Mouse (Mus musculus): ENCODE results near the gene Sh2d2a. TPM values are rescaled to one million over a fixed set of nuclear protein-coding genes. Genes with fewer than 3 reads are reported as not detected.
"Not testable (repeated sequence)": the region's sequence is repeated elsewhere in the genome, so short reads cannot be mapped to it uniquely, and the experiment has no call there.

Gene Sh2d2a
- total and polyA plus RNA-seq, 2 experiments from 2014 or later: not detected

GRCm38 (mm10) chr3:87812873-87813272, 33.7 kb upstream of the Sh2d2a start:
- H3K9ac ChIP-seq (replicated peaks; ENCODE audit: low read length): no peak overlapping the region; the same call in 1 of the 2 replicates
- H3K36me3 ChIP-seq (ENCODE audit: insufficient read depth, low read length): no peaks in the 10 kb centered on the region
- DNase-seq (ENCODE audit: low spot score): no peak
- H3K4me1 ChIP-seq (ENCODE audit: insufficient read depth, low read length): 0 out of 2 replicates have a peak, but pooled peaks cover 10% of the 10 kb centered on the region
- no peak for ATAC-seq
- H3K9me3 ChIP-seq (ENCODE audit: low read length): no peaks in the 10 kb centered on the region
- H3K4me3 ChIP-seq (ENCODE audit: low read length): no peak overlapping the region
- TF ChIP-seq CTCF (IDR thresholded peaks at IDR 0.05; ENCODE audit: low read depth): no peak
- peaks cover 29% of the 10 kb centered on the region for H3K27me3 ChIP-seq (ENCODE audit: insufficient read depth, low read length)
- 56% methylated on average over 10 of the region's 10 CpGs for WGBS
- H3K4me2 ChIP-seq (ENCODE audit: low read depth, low read length): no peak overlapping the region
- H3K27ac ChIP-seq: no peak overlapping the region

GRCm38 (mm10) chr3:87816166-87816565, 30.4 kb upstream of the Sh2d2a start:
- peaks cover 4% of the 10 kb centered on the region; the same call in 1 of the 2 replicates for H3K27me3 ChIP-seq (ENCODE audit: insufficient read depth, low read length)
- no peaks in the 10 kb centered on the region for H3K9me3 ChIP-seq (ENCODE audit: low read length)
- H3K27ac ChIP-seq: no peak overlapping the region
- peak; percentile 32; the same call in 1 of the 2 replicates for ATAC-seq
- TF ChIP-seq CTCF (IDR thresholded peaks at IDR 0.05; ENCODE audit: low read depth): no peak
- no peak overlapping the region for H3K4me3 ChIP-seq (ENCODE audit: low read length)
- H3K36me3 ChIP-seq (ENCODE audit: insufficient read depth, low read length): no peaks in the 10 kb centered on the region
- DNase-seq (ENCODE audit: low spot score): no peak
- WGBS: 59% methylated on average over 6 of the region's 6 CpGs
- H3K9ac ChIP-seq (replicated peaks; ENCODE audit: low read length): no peak overlapping the region
- H3K4me2 ChIP-seq (ENCODE audit: low read depth, low read length): no peak overlapping the region
- H3K4me1 ChIP-seq (ENCODE audit: insufficient read depth, low read length): 0 out of 2 replicates have a peak, but pooled peaks cover 6% of the 10 kb centered on the region

- H3K27ac ChIP-seq: no peak overlapping the region
- H3K4me1 ChIP-seq (ENCODE audit: insufficient read depth, low read length): 0 out of 2 replicates have a peak, but pooled peaks cover 6% of the 10 kb centered on the region
- DNase-seq (ENCODE audit: low spot score): peak; percentile 88
- 0 out of 2 replicates have a peak, but pooled peaks cover 4% of the 10 kb centered on the region for H3K27me3 ChIP-seq (ENCODE audit: insufficient read depth, low read length)
- no peaks in the 10 kb centered on the region for H3K9me3 ChIP-seq (ENCODE audit: low read length)
- peak; percentile 89 for TF ChIP-seq CTCF (IDR thresholded peaks at IDR 0.05; ENCODE audit: low read depth)
- WGBS: 4% methylated on average over 12 of the region's 12 CpGs
- no peak overlapping the region for H3K4me2 ChIP-seq (ENCODE audit: low read depth, low read length)
- no peaks in the 10 kb centered on the region for H3K36me3 ChIP-seq (ENCODE audit: insufficient read depth, low read length)
- no peak overlapping the region for H3K9ac ChIP-seq (replicated peaks; ENCODE audit: low read length)
- ATAC-seq: peak; percentile 39
- H3K4me3 ChIP-seq (ENCODE audit: low read length): no peak overlapping the region
These were observed 29.9 kb upstream of the Sh2d2a start for GRCm38 (mm10) chr3:87816646-87817093.

- DNase-seq (ENCODE audit: low spot score) (no peak), ATAC-seq (no peak)
- no peak overlapping the region for H3K4me3 ChIP-seq (ENCODE audit: low read length)
- no peak overlapping the region for H3K27ac ChIP-seq
- no peaks in the 10 kb centered on the region for H3K9me3 ChIP-seq (ENCODE audit: low read length)
- 0 out of 2 replicates have a peak, but pooled peaks cover 6% of the 10 kb centered on the region for H3K4me1 ChIP-seq (ENCODE audit: insufficient read depth, low read length)
- H3K36me3 ChIP-seq (ENCODE audit: insufficient read depth, low read length): no peaks in the 10 kb centered on the region
- H3K27me3 ChIP-seq (ENCODE audit: insufficient read depth, low read length): 0 out of 2 replicates have a peak, but pooled peaks cover 4% of the 10 kb centered on the region
- H3K9ac ChIP-seq (replicated peaks; ENCODE audit: low read length): no peak overlapping the region
- H3K4me2 ChIP-seq (ENCODE audit: low read depth, low read length): no peak overlapping the region
- no peak for TF ChIP-seq CTCF (IDR thresholded peaks at IDR 0.05; ENCODE audit: low read depth)
- WGBS: 60% methylated on average over 12 of the region's 12 CpGs
These were observed 28.3 kb upstream of the Sh2d2a start for GRCm38 (mm10) chr3:87818226-87818625.

GRCm38 (mm10) chr3:87824206-87824605, 22.3 kb upstream of the Sh2d2a start, which contains the start of gene Pear1:
Gene Pear1 (minus strand): TSS chr3:87824306.
- H3K4me2 ChIP-seq (ENCODE audit: low read depth, low read length); ATAC-seq; H3K9me3 ChIP-seq (ENCODE audit: low read length); H3K4me1 ChIP-seq (ENCODE audit: insufficient read depth, low read length); H3K4me3 ChIP-seq (ENCODE audit: low read length); H3K27ac ChIP-seq; H3K27me3 ChIP-seq (ENCODE audit: insufficient read depth, low read length); H3K36me3 ChIP-seq (ENCODE audit: insufficient read depth, low read length); H3K9ac ChIP-seq (replicated peaks; ENCODE audit: low read length); DNase-seq (ENCODE audit: low spot score): not testable (repeated sequence)
- WGBS: 90% methylated on average over 1 of the region's 1 CpGs

GRCm38 (mm10) chr3:87828435-87828834, 18.1 kb upstream of the Sh2d2a start:
- Histone ChIP-seq H3K4me2 (ENCODE audit: low read depth, low read length) (no peak overlapping the region), H3K36me3 (ENCODE audit: insufficient read depth, low read length) (no peaks in the 10 kb centered on the region), H3K27ac (no peak overlapping the region), H3K4me3 (ENCODE audit: low read length) (no peak overlapping the region), H3K9ac (replicated peaks; ENCODE audit: low read length) (no peak overlapping the region), H3K27me3 (ENCODE audit: insufficient read depth, low read length) (no peaks in the 10 kb centered on the region), H3K9me3 (ENCODE audit: low read length) (no peaks in the 10 kb centered on the region), H3K4me1 (ENCODE audit: insufficient read depth, low read length) (no peaks in the 10 kb centered on the region)
- no peak for TF ChIP-seq CTCF (IDR thresholded peaks at IDR 0.05; ENCODE audit: low read depth)
- ATAC-seq (no peak), DNase-seq (ENCODE audit: low spot score) (no peak)
- WGBS: 42% methylated on average over 4 of the region's 4 CpGs

GRCm38 (mm10) chr3:87829025-87829424, 17.5 kb upstream of the Sh2d2a start:
- Histone ChIP-seq H3K4me3 (ENCODE audit: low read length) (no peak overlapping the region), H3K9me3 (ENCODE audit: low read length) (no peaks in the 10 kb centered on the region), H3K36me3 (ENCODE audit: insufficient read depth, low read length) (no peaks in the 10 kb centered on the region), H3K27ac (no peak overlapping the region), H3K4me1 (ENCODE audit: insufficient read depth, low read length) (no peaks in the 10 kb centered on the region), H3K27me3 (ENCODE audit: insufficient read depth, low read length) (no peaks in the 10 kb centered on the region), H3K9ac (replicated peaks; ENCODE audit: low read length) (no peak overlapping the region), H3K4me2 (ENCODE audit: low read depth, low read length) (no peak overlapping the region)
- DNase-seq (ENCODE audit: low spot score) (no peak), ATAC-seq (no peak)
- TF ChIP-seq CTCF (IDR thresholded peaks at IDR 0.05; ENCODE audit: low read depth): no peak
- 54% methylated on average over 10 of the region's 10 CpGs for WGBS
